10 mouse cellular contexts compared by ENCODE assay signal in genomic region chr2:170103852-170104251, GRCm38 (mm10). TPM values are rescaled to one million over a fixed set of nuclear protein-coding genes. Genes with fewer than 3 reads are reported as not detected.
DNase-seq lines count a peak whose midpoint lies in the region; ATAC-seq and TF ChIP-seq lines count a peak whose summit lies in the region.
"Had no signal": no experiment of that assay in that cellular context is flagged by ENCODE, and none has a peak within 500 bp of the region (broad histone marks: within the 10 kb centered on the region; RNA-seq: fewer than 3 reads in every experiment).

No protein-coding gene starts in this region.

- peak; percentile 69 for DNase-seq in heart, postnatal 4 days
- DNase-seq in T-cell, adult 2 months (ENCODE audit: low spot score): peak; percentile 71
- DNase-seq in embryonic facial prominence, embryonic 11.5 days (ENCODE audit: low spot score): peak; percentile 71
- DNase-seq in layer of hippocampus, postnatal 25 days (ENCODE audit: extremely low spot score in 1 of 2, low spot score in 1 of 2): peak; percentile 47 to 70
- DNase-seq in mesoderm, embryonic 11.5 days (ENCODE audit: low read depth, low spot score): peak; percentile 57
- DNase-seq in thymus, postnatal 25 days: peak; percentile 62

- 58% methylated on average over 9 of the region's 9 CpGs for WGBS in heart, embryonic 12.5 days
- WGBS in embryonic facial prominence, embryonic 11.5 days: 55% methylated on average over 9 of the region's 9 CpGs

- H3K4me2 ChIP-seq in heart, embryonic 12.5 days: no peak overlapping the region
- H3K4me2 ChIP-seq in embryonic facial prominence, embryonic 11.5 days (ENCODE audit: low read depth, low read length): no peak overlapping the region

- no peak overlapping the region for H3K27ac ChIP-seq in heart, embryonic 12.5 days (ENCODE audit: poor library complexity, severe bottlenecking)
- H3K27ac ChIP-seq in embryonic facial prominence, embryonic 11.5 days (replicated peaks; ENCODE audit: low read depth, low read length): no peak overlapping the region

- no peak for ATAC-seq in heart, embryonic 12.5 days (ENCODE audit: insufficient number of reproducible peaks, low FRiP score)
- ATAC-seq in embryonic facial prominence, embryonic 11.5 days (replicated peaks; ENCODE audit: insufficient number of reproducible peaks, low FRiP score, low TSS enrichment, low read depth): no peak

- H3K9me3 ChIP-seq in heart, embryonic 12.5 days (replicated peaks): no peaks in the 10 kb centered on the region
- no peaks in the 10 kb centered on the region for H3K9me3 ChIP-seq in embryonic facial prominence, embryonic 11.5 days (replicated peaks; ENCODE audit: control insufficient read depth, low read length)
- H3K9me3 ChIP-seq: megakaryocyte, embryonic 14.5 days had no signal

- no peaks in the 10 kb centered on the region for H3K79me3 ChIP-seq in C2C12 (ENCODE audit: low read depth)

- no peak overlapping the region for H3K4me3 ChIP-seq in heart, embryonic 12.5 days
- no peak overlapping the region for H3K4me3 ChIP-seq in C2C12 (ENCODE audit: insufficient read depth, poor library complexity, severe bottlenecking)
- no peak overlapping the region for H3K4me3 ChIP-seq in embryonic facial prominence, embryonic 11.5 days (ENCODE audit: low read depth, low read length)
- H3K4me3 ChIP-seq: erythroblast, embryonic 14.5 days; megakaryocyte, embryonic 14.5 days had no signal

- no peaks in the 10 kb centered on the region for H3K79me2 ChIP-seq in C2C12 (ENCODE audit: control insufficient read depth, insufficient read depth)

- H3K9ac ChIP-seq in heart, embryonic 12.5 days: no peak overlapping the region
- H3K9ac ChIP-seq in embryonic facial prominence, embryonic 11.5 days (replicated peaks; ENCODE audit: low read length): no peak overlapping the region

- H3K4me1 ChIP-seq in heart, embryonic 12.5 days (replicated peaks): no peaks in the 10 kb centered on the region
- H3K4me1 ChIP-seq in embryonic facial prominence, embryonic 11.5 days (ENCODE audit: control insufficient read depth, insufficient read depth, low read length): no peaks in the 10 kb centered on the region

- TF ChIP-seq CTCF in C2C12 (IDR thresholded peaks at IDR 0.05; ENCODE audit: control insufficient read depth, insufficient read depth, insufficient read length): peak; percentile 43

- H3K36me3 ChIP-seq in heart, embryonic 12.5 days: peaks cover 25% of the 10 kb centered on the region
- peaks cover 5% of the 10 kb centered on the region for H3K36me3 ChIP-seq in C2C12 (ENCODE audit: control insufficient read depth, insufficient read depth)
- no peaks in the 10 kb centered on the region; the same call in 1 of the 2 replicates for H3K36me3 ChIP-seq in embryonic facial prominence, embryonic 11.5 days (replicated peaks; ENCODE audit: control insufficient read depth, insufficient read depth, low read depth, low read length)

- no peak overlapping the region for H3ac ChIP-seq in C2C12 (ENCODE audit: control insufficient read depth, insufficient read length, low read depth)

- no peaks in the 10 kb centered on the region for H3K27me3 ChIP-seq in heart, embryonic 12.5 days (replicated peaks)
- no peaks in the 10 kb centered on the region for H3K27me3 ChIP-seq in C2C12 (ENCODE audit: control insufficient read depth, insufficient read depth, insufficient read length)
- no peaks in the 10 kb centered on the region for H3K27me3 ChIP-seq in embryonic facial prominence, embryonic 11.5 days (ENCODE audit: control insufficient read depth, insufficient read depth, low read length)

TF ChIP-seq in C2C12, 6 proteins besides CTCF, POLR2A, EP300 and RAD21:
- TF ChIP-seq MYOD1 (IDR thresholded peaks at IDR 0.05; ENCODE audit: control insufficient read depth, insufficient read length, low read depth) (no peak), CEBPB (IDR thresholded peaks at IDR 0.05; ENCODE audit: low read depth) (no peak), USF1 (IDR thresholded peaks at IDR 0.05; ENCODE audit: low read depth) (no peak), MAX (IDR thresholded peaks at IDR 0.05) (no peak), FOSL1 (IDR thresholded peaks at IDR 0.05; ENCODE audit: insufficient read depth, low read length, poor library complexity, severe bottlenecking) (no peak), MYOG (IDR thresholded peaks at IDR 0.05; ENCODE audit: control insufficient read depth, extremely low read depth, insufficient read length) (no peak)

RNA-seq across cellular contexts. Expression of gene Zfp217, which starts 44.1 kb away (rescaled TPM):
- total RNA-seq in heart, postnatal 4 days (2021): 10 to 100 TPM; 18.8 to 19.3 TPM
- polyA plus RNA-seq in heart, embryonic 12.5 days (2016; fragmentation: Nextera tagmentation; extraction: Ambion mirVana): 3.5 and 3.7 TPM in 2 replicates
- 4.2 TPM for polyA plus RNA-seq in C2C12 (2012; fragmentation: generic; extraction: Trizol)
- polyA plus RNA-seq in embryonic facial prominence, embryonic 11.5 days (2014; fragmentation: Nextera tagmentation; extraction: Ambion mirVana): 3.9 and 4.5 TPM in 2 replicates
- 1 to 10 TPM; 2.6 to 5.4 TPM for total RNA-seq in layer of hippocampus, postnatal 25 days (2021)
